Mouse (Mus musculus) forebrain, postnatal 0 days (tissue): ENCODE results near the gene Cpeb3. TPM values are rescaled to one million over a fixed set of nuclear protein-coding genes. Genes with fewer than 3 reads are reported as not detected.

ENCODE experiments used
- ATAC-seq: fragments of 200-750 bp; cut with Nextera tagmentation; 2 replicates; pipeline ENCODE4 v1.8.0; 2017; ENCODE audit warnings: mild to moderate bottlenecking, moderate library complexity
- DNase-seq: peaks from one replicate; pipeline ENCODE4 v3.0.0-alpha.2; 2015
- H3K27ac ChIP-seq: fragments of 300-500 bp; sonication (generic); 2 replicates; pipeline ENCODE4 v1.5.1; 2014; ENCODE audit warnings: low read depth, mild to moderate bottlenecking, antibody characterized with exemption, low read length, moderate library complexity, mixed read lengths
- H3K27me3 ChIP-seq: fragments of 300-500 bp; sonication (generic); 2 replicates; pipeline ENCODE4 v1.6.1; 2014; ENCODE audit warnings: mild to moderate bottlenecking, low read length, mixed read lengths; ENCODE audit not compliant: insufficient read depth
- H3K36me3 ChIP-seq: fragments of 300-500 bp; sonication (generic); 2 replicates; pipeline ENCODE4 v1.6.1; 2014; ENCODE audit warnings: mild to moderate bottlenecking, moderate library complexity; ENCODE audit not compliant: insufficient read depth
- H3K4me1 ChIP-seq: fragments of 300-500 bp; sonication (generic); 2 replicates; pipeline ENCODE4 v1.6.1; 2014; ENCODE audit warnings: antibody characterized with exemption; ENCODE audit not compliant: insufficient read depth
- H3K4me2 ChIP-seq: fragments of 300-500 bp; sonication (generic); 2 replicates; pipeline ENCODE4 v1.6.1; 2014; ENCODE audit warnings: low read depth, mild to moderate bottlenecking, moderate library complexity
- H3K4me3 ChIP-seq: fragments of 300-500 bp; sonication (generic); 2 replicates; pipeline ENCODE4 v1.5.1; 2014; ENCODE audit warnings: low read depth, low read length, mixed read lengths
- H3K9ac ChIP-seq: fragments of 300-500 bp; sonication (generic); 2 replicates; pipeline ENCODE4 v1.6.1; 2014; ENCODE audit warnings: mild to moderate bottlenecking
- H3K9me3 ChIP-seq: fragments of 300-500 bp; sonication (generic); 2 replicates; pipeline ENCODE4 v1.6.1; 2016; ENCODE audit warnings: low read length
- CTCF ChIP-seq: sonication (generic); IDR thresholded peaks from 2 replicates; pipeline ENCODE4 v1.5.1; 2016; ENCODE audit warnings: antibody characterized with exemption, control low read depth, low read depth
- WGBS: fragments of 180-500 bp; shearing (Covaris S2); extraction: QIAGEN DNeasy Blood & Tissue Kit; methylation state at CpG from one replicate; pipeline ENCODE4 v1.1.7; 2014; 5-methylcytosine and 5-hydroxymethylcytosine counted together
- polyA plus RNA-seq: library from polyadenylated mRNA; unstranded; fragments of >200 nt; fragmentation: Nextera tagmentation; extraction: Ambion mirVana; gene quantifications from 2 replicates; pipeline ENCODE4 v1.2.1, GENCODE M21; 2015
- total RNA-seq: library from RNA; depleted of rRNA; stranded (reverse); fragments of >200 nt; gene quantifications from 2 replicates; pipeline ENCODE4 v1.2.3, GENCODE M21; 2014

Cpeb3 gene
- total and polyA plus RNA-seq, 2 experiments from 2014 or later: 7.9 to 12.9 TPM

DNA sequence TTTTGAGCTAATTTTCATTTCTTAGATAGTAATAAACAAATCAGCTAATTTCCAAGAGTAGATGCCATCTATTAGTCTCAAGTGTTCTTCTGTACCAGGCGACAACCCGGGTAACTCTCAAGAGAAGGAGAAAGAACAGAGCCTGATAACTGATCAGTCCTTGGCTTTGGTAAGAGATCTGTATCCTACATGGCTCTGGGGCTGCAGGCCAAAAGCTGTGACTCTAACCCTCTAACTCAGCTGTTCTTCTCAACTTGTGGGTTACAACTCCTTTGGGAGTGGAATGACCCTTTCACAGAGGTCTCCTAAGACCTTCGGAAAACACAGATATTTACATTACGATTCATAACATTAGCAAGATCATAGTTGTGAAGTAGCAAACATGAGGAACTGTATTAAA lies 148.3 kb downstream of the Cpeb3 start:
- no peak for ATAC-seq
- Histone ChIP-seq H3K4me2 (no peak overlapping the region), H3K27ac (no peak overlapping the region), H3K27me3 (no peaks in the 10 kb centered on the region), H3K9me3 (no peaks in the 10 kb centered on the region), H3K4me1 (no peaks in the 10 kb centered on the region), H3K4me3 (no peak overlapping the region), H3K36me3 (no peaks in the 10 kb centered on the region), H3K9ac (no peak overlapping the region)
- no peak for DNase-seq
- WGBS: 92% methylated on average over 4 of the region's 4 CpGs
- TF ChIP-seq CTCF: no peak

GRCm38 (mm10) chr19:37059623-37060022 lies 148.8 kb downstream of the Cpeb3 start:
- 73% methylated on average over 2 of the region's 2 CpGs for WGBS
- Histone ChIP-seq H3K27ac (no peak overlapping the region), H3K4me1 (no peaks in the 10 kb centered on the region), H3K9ac (no peak overlapping the region), H3K36me3 (no peaks in the 10 kb centered on the region), H3K4me2 (no peak overlapping the region), H3K27me3 (no peaks in the 10 kb centered on the region), H3K9me3 (no peaks in the 10 kb centered on the region), H3K4me3 (no peak overlapping the region)
- TF ChIP-seq CTCF: no peak
- ATAC-seq: no peak
- DNase-seq: no peak

- no peaks in the 10 kb centered on the region for H3K9me3 ChIP-seq
- WGBS: 70% methylated on average over 8 of the region's 8 CpGs
- ATAC-seq (no peak), DNase-seq (no peak)
- H3K27me3 ChIP-seq: no peaks in the 10 kb centered on the region
- H3K4me2 ChIP-seq: no peak overlapping the region
- TF ChIP-seq CTCF: no peak
- no peaks in the 10 kb centered on the region; the same call in 1 of the 2 replicates for H3K36me3 ChIP-seq
- H3K4me3 ChIP-seq: no peak overlapping the region
- H3K9ac ChIP-seq: no peak overlapping the region
- H3K27ac ChIP-seq: no peak overlapping the region
- no peaks in the 10 kb centered on the region for H3K4me1 ChIP-seq
Measured at GRCm38 (mm10) chr19:37057161-37057905, 151.1 kb downstream of the Cpeb3 start.

DNA sequence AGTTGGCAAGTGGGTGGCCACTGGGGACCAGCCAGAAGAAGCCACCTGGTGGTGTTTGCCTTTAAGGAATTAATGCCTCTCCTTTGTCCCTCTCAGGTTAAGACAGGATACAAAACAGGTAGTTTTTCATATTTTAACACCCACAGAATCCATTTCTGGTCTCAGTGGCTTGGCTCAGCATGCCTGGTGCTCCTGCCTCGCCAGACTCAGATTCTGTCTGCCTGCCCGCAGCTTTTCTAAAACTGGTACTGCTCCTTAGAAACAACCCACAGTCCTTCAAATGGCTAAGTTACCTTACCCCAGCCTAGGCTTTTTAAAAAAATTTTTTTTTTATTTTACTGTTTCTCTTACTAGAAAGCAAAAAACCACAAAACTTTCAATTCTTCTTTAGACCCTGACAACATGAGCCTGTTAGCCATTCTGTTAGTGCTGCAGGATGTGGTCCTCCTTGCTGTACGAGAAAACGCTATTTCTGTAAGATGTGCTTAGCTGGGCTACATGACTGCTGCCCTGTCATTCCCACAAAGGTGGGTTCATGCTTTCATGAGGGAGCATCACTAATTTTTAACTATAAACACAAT lies 152.3 kb downstream of the Cpeb3 start:
- Histone ChIP-seq H3K9ac (no peak overlapping the region), H3K4me3 (no peak overlapping the region), H3K9me3 (no peaks in the 10 kb centered on the region), H3K4me1 (no peaks in the 10 kb centered on the region), H3K27me3 (no peaks in the 10 kb centered on the region), H3K36me3 (no peaks in the 10 kb centered on the region; the same call in 1 of the 2 replicates), H3K4me2 (no peak overlapping the region), H3K27ac (no peak overlapping the region)
- 82% methylated on average over 4 of the region's 4 CpGs for WGBS
- ATAC-seq (no peak), DNase-seq (no peak)
- no peak for TF ChIP-seq CTCF

GRCm38 (mm10) chr19:37050643-37051345 lies 157.6 kb downstream of the Cpeb3 start:
- 80% methylated on average over 4 of the region's 4 CpGs for WGBS
- H3K4me1 ChIP-seq: no peaks in the 10 kb centered on the region
- no peak overlapping the region for H3K27ac ChIP-seq
- no peaks in the 10 kb centered on the region for H3K9me3 ChIP-seq
- no peak overlapping the region for H3K9ac ChIP-seq
- DNase-seq (peak; percentile 70), ATAC-seq (peak; percentile 78)
- H3K27me3 ChIP-seq: no peaks in the 10 kb centered on the region
- peak; percentile 76 for TF ChIP-seq CTCF
- H3K4me2 ChIP-seq: no peak overlapping the region
- H3K36me3 ChIP-seq: no peaks in the 10 kb centered on the region; the same call in 1 of the 2 replicates
- H3K4me3 ChIP-seq: no peak overlapping the region

DNA sequence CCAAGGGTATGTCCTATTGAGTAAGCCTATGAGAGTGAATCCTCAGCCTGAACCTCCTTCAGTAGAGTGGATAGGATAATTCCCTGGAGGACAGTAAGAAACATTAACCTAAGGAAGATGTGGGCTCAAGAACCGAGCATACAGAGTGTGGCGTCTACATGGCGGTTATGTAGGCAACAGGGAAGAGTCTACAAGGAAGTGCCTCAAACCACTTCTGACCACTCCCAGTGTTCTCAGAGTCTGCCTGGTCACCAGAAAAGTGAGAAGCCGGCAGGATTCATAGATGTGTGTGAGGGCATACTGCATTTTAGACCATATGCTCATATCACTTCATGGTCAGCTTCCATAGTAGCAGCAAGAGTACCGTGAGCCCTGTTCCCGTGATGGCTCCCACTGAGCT lies 159.9 kb downstream of the Cpeb3 start:
- Histone ChIP-seq H3K4me3 (no peak overlapping the region), H3K36me3 (peaks cover 4% of the 10 kb centered on the region; the same call in 1 of the 2 replicates), H3K4me2 (no peak overlapping the region), H3K9ac (no peak overlapping the region), H3K27me3 (no peaks in the 10 kb centered on the region), H3K27ac (no peak overlapping the region), H3K9me3 (no peaks in the 10 kb centered on the region), H3K4me1 (no peaks in the 10 kb centered on the region)
- 92% methylated on average over 6 of the region's 6 CpGs for WGBS
- no peak for ATAC-seq
- no peak for TF ChIP-seq CTCF
- DNase-seq: no peak

DNA sequence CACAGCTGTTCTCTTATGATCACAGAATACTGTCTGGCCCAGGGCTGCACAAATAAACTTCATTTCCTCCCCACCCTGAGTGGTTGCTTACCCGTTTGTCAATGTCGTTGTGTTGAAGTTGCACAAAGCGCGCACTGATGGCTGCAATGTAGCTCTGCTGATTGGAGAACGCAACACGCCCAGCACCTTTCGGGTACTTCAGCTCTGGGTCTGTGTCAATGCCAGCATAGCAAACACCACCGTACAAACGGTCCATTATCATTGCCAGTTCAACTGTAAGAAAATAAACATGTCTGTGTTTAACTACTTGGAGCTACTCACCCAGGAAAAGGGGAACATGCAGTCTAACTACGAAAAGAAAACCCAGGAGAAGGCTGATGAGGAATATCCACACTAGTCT lies 164.0 kb downstream of the Cpeb3 start:
- Histone ChIP-seq H3K27me3 (no peaks in the 10 kb centered on the region), H3K9me3 (no peaks in the 10 kb centered on the region), H3K36me3 (peaks cover 8% of the 10 kb centered on the region; the same call in 1 of the 2 replicates), H3K27ac (no peak overlapping the region), H3K4me3 (no peak overlapping the region), H3K4me2 (no peak overlapping the region), H3K9ac (no peak overlapping the region), H3K4me1 (no peaks in the 10 kb centered on the region)
- peak; percentile 18 for ATAC-seq
- no peak for TF ChIP-seq CTCF
- no peak for DNase-seq
- 63% methylated on average over 10 of the region's 10 CpGs for WGBS
